Mouse (Mus musculus) olfactory bulb, adult 2 months (tissue): ENCODE measurements around the gene Cd302.

Experiments used
- CTCF ChIP-seq: fragments of 200-500 bp; IDR thresholded peaks from 2 replicates; pipeline ENCODE4 v1.5.1; 2012; ENCODE audit warnings: low read depth, mild to moderate bottlenecking, low read length, moderate library complexity; ENCODE audit not compliant: insufficient read depth
- POLR2A ChIP-seq: fragments of 200-500 bp; IDR thresholded peaks from 2 replicates; pipeline ENCODE4 v1.6.1; 2012; ENCODE audit warnings: mild to moderate bottlenecking, low read depth, low read length, moderate library complexity; ENCODE audit not compliant: insufficient read depth

- TF ChIP-seq CTCF (no peak), POLR2A (no peak)
Measured at GRCm38 (mm10) chr2:60289451-60289850, 5.2 kb upstream of the Cd302 start.
